Mouse (Mus musculus) CD4-positive naive resting alpha-beta T cell, adult 57 days (primary cell): ENCODE measurements around the gene Olfr699. TPM values are rescaled to one million over a fixed set of nuclear protein-coding genes. Genes with fewer than 3 reads are reported as not detected.

ENCODE experiments used
- total RNA-seq: library from RNA; stranded (reverse); gene quantifications from one replicate; pipeline ENCODE4 v1.2.4, GENCODE M21; 2023

Olfr699 gene
- not detected for total RNA-seq

GRCm38 (mm10) chr7:106793098-106793497 lies at the start of gene Olfr699:
Gene Olfr699 (minus strand): TSS chr7:106793198.

GRCm38 (mm10) chr7:106833793-106834192 lies 40.8 kb upstream of the Olfr699 start, which contains the start of gene Olfr702:
Gene Olfr702 (minus strand): TSS chr7:106833893.

GRCm38 (mm10) chr7:106813829-106814228 lies 20.8 kb upstream of the Olfr699 start, which contains the start of gene Olfr701:
Gene Olfr701 (plus strand): TSS chr7:106814129.

GRCm38 (mm10) chr7:106808734-106809133 lies 15.7 kb upstream of the Olfr699 start, which contains the start of gene Olfr700:
Gene Olfr700 (minus strand): TSS chr7:106808834.

GRCm38 (mm10) chr7:106755297-106755696 lies 37.7 kb downstream of the Olfr699 start, which contains the start of gene Olfr698:
Gene Olfr698 (minus strand): TSS chr7:106755397.

GRCm38 (mm10) chr7:106742343-106742742 lies 50.7 kb downstream of the Olfr699 start, which contains the start of gene Olfr697:
Gene Olfr697 (minus strand): TSS chr7:106742443.

Other genes starting within 250 kb of the Olfr699 start
- gene Olfr693, start 112.6 kb downstream of the Olfr699 start, total RNA-seq, result not detected
- gene Olfr694, start 101.4 kb downstream of the Olfr699 start, total RNA-seq, result not detected
- not detected for gene Olfr695, start 76.8 kb downstream of the Olfr699 start, total RNA-seq
- gene Olfr697, start 50.8 kb downstream of the Olfr699 start, total RNA-seq, result not detected
- not detected for gene Olfr698, start 37.8 kb downstream of the Olfr699 start, total RNA-seq
- not detected for gene Olfr700, start 15.6 kb upstream of the Olfr699 start, total RNA-seq
- not detected for gene Olfr701, start 20.9 kb upstream of the Olfr699 start, total RNA-seq
- not detected for gene Olfr702, start 40.7 kb upstream of the Olfr699 start, total RNA-seq
- gene Olfr703, start 50.2 kb upstream of the Olfr699 start, total RNA-seq, result not detected
- not detected for gene Olfr704, start 70.0 kb upstream of the Olfr699 start, total RNA-seq
- gene Olfr705, start 83.7 kb upstream of the Olfr699 start, total RNA-seq, result not detected
- not detected for gene Olfr706, start 95.0 kb upstream of the Olfr699 start, total RNA-seq
- gene Olfr707, start 108.0 kb upstream of the Olfr699 start, total RNA-seq, result not detected
- not detected for gene Olfr1532-ps1, start 114.8 kb upstream of the Olfr699 start, total RNA-seq
- 0.33 TPM for gene Olfr709-ps1, start 139.0 kb upstream of the Olfr699 start, total RNA-seq
- gene Olfr710, start 155.1 kb upstream of the Olfr699 start, total RNA-seq, result not detected
- not detected for gene Olfr6, start 170.7 kb upstream of the Olfr699 start, total RNA-seq
- not detected for gene Olfr711, start 182.3 kb upstream of the Olfr699 start, total RNA-seq
- not detected for gene Olfr2, start 212.9 kb upstream of the Olfr699 start, total RNA-seq
- not detected for gene Olfr713, start 238.0 kb upstream of the Olfr699 start, total RNA-seq